Mouse (Mus musculus) lung, embryonic 16.5 days (tissue): ENCODE results near the gene Brms1l. TPM values are rescaled to one million over a fixed set of nuclear protein-coding genes. Genes with fewer than 3 reads are reported as not detected.
A peak's percentile ranks its signal among the peaks of the same experiment; 100 is the strongest.
"Not testable (repeated sequence)": the region's sequence is repeated elsewhere in the genome, so short reads cannot be mapped to it uniquely, and the experiment has no call there.

Experiments
- ATAC-seq: fragments of 200-750 bp; cut with Nextera tagmentation; 2 replicates; pipeline ENCODE4 v1.8.0; 2017; ENCODE audit warnings: low read depth, mild to moderate bottlenecking, moderate library complexity
- H3K27ac ChIP-seq: fragments of 300-500 bp; sonication (generic); 2 replicates; pipeline ENCODE4 v1.5.1; 2014; ENCODE audit warnings: mild to moderate bottlenecking, control low read depth, low read length
- H3K27me3 ChIP-seq: fragments of 300-500 bp; sonication (generic); 2 replicates; pipeline ENCODE4 v1.6.1; 2014; ENCODE audit warnings: low read depth, low read length, mixed read lengths; ENCODE audit not compliant: control insufficient read depth, insufficient read depth
- H3K36me3 ChIP-seq: fragments of 300-500 bp; sonication (generic); 2 replicates; pipeline ENCODE4 v1.6.1; 2014; ENCODE audit warnings: low read length; ENCODE audit not compliant: control insufficient read depth, insufficient read depth
- H3K4me1 ChIP-seq: fragments of 300-500 bp; sonication (generic); replicated peaks from 2 replicates; pipeline ENCODE4 v1.6.1; 2014; ENCODE audit warnings: low read length, mixed read lengths; ENCODE audit not compliant: control insufficient read depth, insufficient read depth
- H3K4me2 ChIP-seq: fragments of 300-500 bp; sonication (generic); 2 replicates; pipeline ENCODE4 v1.6.1; 2014; ENCODE audit warnings: low read depth, low read length, control low read depth
- H3K4me3 ChIP-seq: fragments of 300-500 bp; sonication (generic); 2 replicates; pipeline ENCODE4 v1.5.1; 2014; ENCODE audit warnings: mild to moderate bottlenecking, low read length, control low read depth
- H3K9ac ChIP-seq: fragments of 300-500 bp; sonication (generic); 2 replicates; pipeline ENCODE4 v1.6.1; 2014; ENCODE audit warnings: low read length, control low read depth
- H3K9me3 ChIP-seq: fragments of 300-500 bp; sonication (generic); 2 replicates; pipeline ENCODE4 v1.6.1; 2016; ENCODE audit warnings: low read length; ENCODE audit not compliant: control insufficient read depth
- WGBS: fragments of 180-500 bp; shearing (Covaris S2); extraction: QIAGEN DNeasy Blood & Tissue Kit; methylation state at CpG from one replicate; pipeline ENCODE4 v1.1.7; 2014; 5-methylcytosine and 5-hydroxymethylcytosine counted together
- polyA plus RNA-seq: library from polyadenylated mRNA; unstranded; fragments of >200 nt; fragmentation: Nextera tagmentation; extraction: Ambion mirVana; gene quantifications from 2 replicates; pipeline ENCODE4 v1.2.1, GENCODE M21; 2015

The Brms1l gene
- polyA plus RNA-seq: 44.9 and 45.3 TPM in 2 replicates

- under 1% methylated on average over 74 of the region's 77 CpGs for WGBS
- Histone ChIP-seq H3K4me3 (peak within 1 kb of the TSS; percentile 79), H3K4me1 (peaks cover 10% of the 10 kb centered on the region), H3K9ac (peak within 1 kb of the TSS; percentile 82), H3K4me2 (peak within 1 kb of the TSS; percentile 81), H3K36me3 (no peaks in the 10 kb centered on the region), H3K9me3 (no peaks in the 10 kb centered on the region), H3K27ac (peak within 1 kb of the TSS; percentile 94), H3K27me3 (no peaks in the 10 kb centered on the region)
- ATAC-seq: peak; percentile 99
Measured at GRCm38 (mm10) chr12:55836199-55836951, at the start of gene Brms1l. Brms1l (plus strand) TSS chr12:55836324.

DNA sequence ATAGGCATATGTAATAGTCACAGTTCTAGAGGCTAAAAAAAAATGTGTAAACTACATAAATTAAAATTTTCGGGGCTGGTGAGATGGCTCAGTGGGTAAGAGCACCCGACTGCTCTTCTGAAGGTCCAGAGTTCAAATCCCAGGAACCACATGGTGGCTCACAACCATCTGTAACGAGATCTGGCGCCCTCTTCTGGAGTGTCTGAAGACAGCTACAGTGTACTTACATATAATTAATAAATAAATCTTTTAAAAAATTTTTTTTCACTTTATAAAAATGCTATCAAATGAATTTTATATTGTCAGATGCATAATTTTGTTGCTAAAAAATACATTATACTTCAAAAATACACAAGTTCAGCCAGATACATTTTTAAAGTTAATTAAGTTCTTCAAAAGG, 41.6 kb upstream of the Brms1l start:
- WGBS: 72% methylated on average over 4 of the region's 4 CpGs
- not testable (repeated sequence) for H3K4me2 ChIP-seq, H3K9me3 ChIP-seq, H3K4me1 ChIP-seq, ATAC-seq, H3K27me3 ChIP-seq, H3K4me3 ChIP-seq, H3K27ac ChIP-seq, H3K36me3 ChIP-seq, H3K9ac ChIP-seq

DNA sequence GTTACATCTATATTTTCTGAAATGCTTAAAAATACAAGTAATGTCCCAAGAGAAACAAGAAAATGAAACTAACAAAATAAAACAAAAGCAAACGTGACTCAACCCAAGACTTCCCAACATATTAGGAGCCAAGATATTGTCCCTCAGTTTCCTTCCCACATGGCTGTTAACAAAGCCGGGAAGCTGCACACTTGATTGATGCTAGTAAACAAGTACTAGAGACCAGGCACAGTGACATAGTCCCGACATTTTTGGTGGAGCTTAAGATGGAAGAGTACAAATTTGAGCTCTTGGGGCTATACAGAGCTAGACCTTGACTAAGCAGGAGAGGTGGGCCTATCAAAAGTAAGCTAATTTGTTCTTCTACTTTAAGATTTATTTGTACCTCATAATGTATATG, 39.0 kb upstream of the Brms1l start:
- Histone ChIP-seq H3K27ac (no peak overlapping the region), H3K4me1 (no peaks in the 10 kb centered on the region), H3K9me3 (no peaks in the 10 kb centered on the region), H3K4me2 (no peak overlapping the region), H3K27me3 (no peaks in the 10 kb centered on the region), H3K4me3 (no peak overlapping the region), H3K9ac (no peak overlapping the region), H3K36me3 (0 out of 2 replicates have a peak, but pooled peaks cover 2% of the 10 kb centered on the region)
- no peak for ATAC-seq
- 72% methylated on average over 3 of the region's 3 CpGs for WGBS

DNA sequence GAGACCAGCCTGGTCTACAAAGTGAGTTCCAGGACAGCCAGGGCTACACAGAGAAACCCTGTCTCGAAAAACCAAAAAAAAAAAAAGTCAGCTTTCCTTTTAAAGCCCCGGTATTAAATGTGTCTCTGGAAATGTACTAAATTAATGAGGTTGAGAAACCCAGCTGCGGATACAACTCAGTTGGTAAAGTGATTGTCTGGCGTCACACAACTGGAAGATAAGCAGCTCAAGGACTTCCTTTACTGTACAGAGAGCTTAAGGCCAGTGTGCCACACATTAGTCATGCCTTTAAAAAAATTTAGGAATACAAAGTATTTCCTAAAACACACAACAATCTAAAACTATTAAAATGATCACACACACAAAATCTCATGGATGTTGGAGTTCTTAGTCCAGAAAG, 37.4 kb upstream of the Brms1l start:
- no peaks in the 10 kb centered on the region for H3K9me3 ChIP-seq
- no peak overlapping the region for H3K9ac ChIP-seq
- no peak for ATAC-seq
- no peaks in the 10 kb centered on the region for H3K27me3 ChIP-seq
- H3K4me1 ChIP-seq: no peaks in the 10 kb centered on the region
- H3K4me2 ChIP-seq: no peak overlapping the region
- no peak overlapping the region for H3K4me3 ChIP-seq
- WGBS: 80% methylated on average over 4 of the region's 4 CpGs
- no peaks in the 10 kb centered on the region for H3K36me3 ChIP-seq
- H3K27ac ChIP-seq: no peak overlapping the region

DNA sequence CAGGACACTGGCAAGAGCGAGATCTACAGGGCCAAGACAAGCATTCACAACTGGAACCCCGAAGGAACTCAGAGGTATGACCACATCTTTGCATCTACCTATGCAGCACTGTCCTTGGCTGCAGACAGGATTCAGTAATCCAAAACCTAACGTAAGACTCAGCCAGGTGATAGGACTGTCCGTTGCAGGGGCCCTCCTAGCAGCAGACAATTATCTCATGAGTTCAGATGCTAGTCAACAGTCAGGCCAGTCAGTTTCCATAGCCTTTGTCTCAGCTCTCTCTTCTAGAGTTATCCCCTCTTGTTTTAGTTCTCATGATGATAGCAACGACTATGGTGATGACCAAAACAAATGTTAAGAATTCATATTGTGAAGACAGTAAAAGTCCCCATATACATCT, 36.0 kb upstream of the Brms1l start:
- Histone ChIP-seq H3K27ac (no peak overlapping the region), H3K9me3 (no peaks in the 10 kb centered on the region), H3K4me1 (0 out of 2 replicates have a peak, but pooled peaks cover under 1% of the 10 kb centered on the region), H3K9ac (no peak overlapping the region), H3K4me3 (no peak overlapping the region), H3K36me3 (no peaks in the 10 kb centered on the region), H3K27me3 (no peaks in the 10 kb centered on the region), H3K4me2 (no peak overlapping the region)
- 83% methylated on average over 5 of the region's 5 CpGs for WGBS
- ATAC-seq: no peak

DNA sequence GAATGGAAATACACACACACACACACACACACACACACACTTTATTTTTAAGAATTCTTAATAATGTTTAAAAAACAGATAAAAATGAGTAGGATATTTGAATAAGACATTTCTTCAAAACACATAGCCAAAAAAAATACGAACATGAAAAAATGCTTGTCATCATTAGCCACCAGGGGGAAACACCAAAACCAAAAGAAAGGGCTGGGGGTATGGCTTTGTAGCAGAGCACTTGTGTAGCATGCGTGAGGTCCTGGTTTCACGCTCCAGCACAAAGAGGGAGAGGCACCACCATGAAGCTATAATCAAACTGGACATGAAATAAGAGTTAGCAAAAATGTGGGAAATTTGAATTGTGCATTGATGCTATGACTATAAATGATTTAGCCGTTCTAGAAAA, 35.0 kb upstream of the Brms1l start:
- Histone ChIP-seq H3K27me3 (no peaks in the 10 kb centered on the region), H3K9me3 (no peaks in the 10 kb centered on the region), H3K27ac (no peak overlapping the region), H3K36me3 (no peaks in the 10 kb centered on the region), H3K4me1 (0 out of 2 replicates have a peak, but pooled peaks cover 2% of the 10 kb centered on the region), H3K4me2 (no peak overlapping the region), H3K9ac (no peak overlapping the region), H3K4me3 (no peak overlapping the region)
- WGBS: 87% methylated on average over 4 of the region's 4 CpGs
- ATAC-seq: no peak

DNA sequence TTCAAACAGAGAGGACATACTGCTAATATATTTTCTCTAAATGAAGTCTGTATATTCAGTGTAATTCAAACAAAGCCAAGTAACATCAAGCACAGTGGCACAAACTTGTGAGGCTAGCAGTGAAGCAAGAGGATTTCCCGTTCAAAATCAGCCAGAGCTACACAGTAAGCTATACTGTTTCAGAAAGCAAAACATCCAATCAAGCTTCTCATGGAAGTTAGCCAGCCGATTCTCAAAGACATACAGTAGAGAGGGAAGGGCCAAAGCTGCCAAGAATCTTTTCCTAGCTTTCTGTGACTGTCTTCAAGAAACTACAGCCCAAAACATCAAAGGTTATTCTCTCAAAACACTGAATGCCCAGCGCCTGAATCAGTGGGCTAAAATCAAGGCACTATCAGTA, 31.1 kb upstream of the Brms1l start:
- Histone ChIP-seq H3K9ac (no peak overlapping the region), H3K4me3 (no peak overlapping the region), H3K27me3 (no peaks in the 10 kb centered on the region), H3K4me2 (no peak overlapping the region), H3K9me3 (no peaks in the 10 kb centered on the region), H3K27ac (peak overlapping the region; percentile 47; the same call in 1 of the 2 replicates), H3K36me3 (no peaks in the 10 kb centered on the region), H3K4me1 (0 out of 2 replicates have a peak, but pooled peaks cover 2% of the 10 kb centered on the region)
- 37% methylated on average over 3 of the region's 3 CpGs for WGBS
- ATAC-seq: peak; percentile 43; the same call in 1 of the 2 replicates

DNA sequence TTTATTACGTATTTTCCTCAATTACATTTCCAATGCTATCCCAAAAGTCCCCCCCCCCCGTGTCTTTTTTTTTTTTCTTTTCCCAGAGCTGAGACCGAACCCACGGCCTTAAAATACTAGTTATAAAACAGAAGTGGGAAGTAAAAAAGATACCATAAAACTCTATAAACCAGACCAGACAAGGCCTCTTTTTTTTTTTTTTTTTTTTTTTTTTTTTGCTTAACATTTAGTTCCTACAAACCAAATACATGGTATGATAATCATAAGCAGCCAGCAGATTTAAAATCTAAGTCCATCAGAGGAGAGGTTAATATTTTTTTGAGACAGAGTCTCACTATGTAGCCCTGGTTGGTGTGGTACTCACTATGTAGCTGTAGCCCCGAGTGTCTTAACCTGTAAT, 19.6 kb upstream of the Brms1l start:
- no peak overlapping the region for H3K27ac ChIP-seq
- H3K4me1 ChIP-seq: no peaks in the 10 kb centered on the region; the same call in none of the 2 replicates
- H3K9me3 ChIP-seq: no peaks in the 10 kb centered on the region
- ATAC-seq: no peak
- no peaks in the 10 kb centered on the region for H3K27me3 ChIP-seq
- H3K4me2 ChIP-seq: no peak overlapping the region
- no peaks in the 10 kb centered on the region for H3K36me3 ChIP-seq
- no peak overlapping the region for H3K4me3 ChIP-seq
- no peak overlapping the region for H3K9ac ChIP-seq
- WGBS: 94% methylated on average over 5 of the region's 5 CpGs

- peak overlapping the region; percentile 95 for H3K4me3 ChIP-seq
- H3K9me3 ChIP-seq: no peaks in the 10 kb centered on the region
- H3K4me1 ChIP-seq: no peaks in the 10 kb centered on the region; the same call in none of the 2 replicates
- no peaks in the 10 kb centered on the region for H3K36me3 ChIP-seq
- peak overlapping the region; percentile 97 for H3K9ac ChIP-seq
- peak overlapping the region; percentile 94 for H3K27ac ChIP-seq
- peak overlapping the region; percentile 64 for H3K4me2 ChIP-seq
- under 1% methylated on average over 35 of the region's 35 CpGs for WGBS
- ATAC-seq: 0 out of 2 replicates have a peak, but pooled peaks have one; percentile 1
- H3K27me3 ChIP-seq: no peaks in the 10 kb centered on the region
Measured at GRCm38 (mm10) chr12:55820119-55820660, 15.9 kb upstream of the Brms1l start.
